Mouse (Mus musculus): ENCODE data around the gene Ncmap. TPM values are rescaled to one million over a fixed set of nuclear protein-coding genes. Genes with fewer than 3 reads are reported as not detected.
A peak's percentile ranks its signal among the peaks of the same experiment; 100 is the strongest.

Ncmap gene
- total RNA-seq (2014; rRNA removed) (0.75 and 6.9 TPM in 2 replicates), polyA plus RNA-seq (2015; fragmentation: Nextera tagmentation; extraction: Ambion mirVana) (1.5 and 2.1 TPM in 2 replicates)

DNA sequence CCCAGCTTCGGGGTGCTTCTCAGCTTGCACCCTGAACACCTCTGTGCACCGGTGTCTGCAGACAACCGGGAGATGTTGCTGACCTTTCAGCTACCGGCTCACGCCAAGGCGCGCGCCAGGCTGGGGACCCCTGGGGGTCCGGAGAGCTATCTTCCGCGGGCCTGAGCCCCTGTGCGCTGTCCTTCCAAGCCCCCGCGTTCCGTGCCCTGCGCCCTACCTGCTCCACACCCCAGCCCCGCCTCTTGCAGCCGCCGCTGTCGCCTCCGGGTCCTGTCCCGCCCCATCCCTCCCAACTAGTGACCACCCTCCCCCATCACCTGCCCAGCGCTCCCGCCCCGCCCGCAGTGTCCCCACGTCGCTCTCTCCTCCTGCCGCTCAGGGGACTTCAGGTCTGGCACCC is at the start of gene Ncmap:
TSS of gene Ncmap (minus strand) at position 237 of the 400 bp plus-strand sequence.
- no peak for DNase-seq (ENCODE audit: low spot score)
- TF ChIP-seq CTCF (IDR thresholded peaks at IDR 0.05; ENCODE audit: low read depth), result no peak
- no peaks in the 10 kb centered on the region for H3K9me3 ChIP-seq (ENCODE audit: low read length)
- 0 out of 2 replicates have a peak, but pooled peaks cover 2% of the 10 kb centered on the region for H3K4me1 ChIP-seq (ENCODE audit: insufficient read depth, low read length)
- H3K4me3 ChIP-seq (ENCODE audit: low read length), result peak within 1 kb of the TSS; percentile 31
- peaks cover 9% of the 10 kb centered on the region; the same call in 1 of the 2 replicates for H3K27me3 ChIP-seq (ENCODE audit: insufficient read depth, low read length)
- H3K27ac ChIP-seq, result no peak within 1 kb of the TSS
- no peak for ATAC-seq
- 2% methylated on average over 29 of the region's 29 CpGs for WGBS
- no peaks in the 10 kb centered on the region for H3K36me3 ChIP-seq (ENCODE audit: insufficient read depth, low read length)
- H3K4me2 ChIP-seq (ENCODE audit: low read depth, low read length), result peak within 1 kb of the TSS; percentile 56
- H3K9ac ChIP-seq (replicated peaks; ENCODE audit: low read length), result no peak within 1 kb of the TSS; the same call in 1 of the 2 replicates

DNA sequence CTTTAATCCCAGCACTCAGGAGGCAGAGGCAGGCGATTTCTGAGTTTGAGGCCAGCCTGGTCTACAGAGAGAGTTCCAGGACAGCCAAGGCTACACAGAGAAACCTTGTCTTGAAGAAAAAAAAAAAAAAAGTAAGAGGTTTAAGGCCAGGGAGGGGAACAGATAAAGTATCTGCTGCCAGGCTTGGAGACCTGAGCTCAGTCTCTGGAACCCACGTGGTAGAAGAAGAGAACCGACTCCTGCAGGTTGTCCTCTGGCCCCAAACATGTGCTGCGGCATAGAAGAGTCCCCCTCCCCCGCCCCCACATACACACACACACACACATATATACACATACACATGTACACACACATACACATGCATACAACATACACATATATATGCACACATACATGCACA is 44.4 kb upstream of the Ncmap start:
- no peaks in the 10 kb centered on the region for H3K27me3 ChIP-seq (ENCODE audit: insufficient read depth, low read length)

DNA sequence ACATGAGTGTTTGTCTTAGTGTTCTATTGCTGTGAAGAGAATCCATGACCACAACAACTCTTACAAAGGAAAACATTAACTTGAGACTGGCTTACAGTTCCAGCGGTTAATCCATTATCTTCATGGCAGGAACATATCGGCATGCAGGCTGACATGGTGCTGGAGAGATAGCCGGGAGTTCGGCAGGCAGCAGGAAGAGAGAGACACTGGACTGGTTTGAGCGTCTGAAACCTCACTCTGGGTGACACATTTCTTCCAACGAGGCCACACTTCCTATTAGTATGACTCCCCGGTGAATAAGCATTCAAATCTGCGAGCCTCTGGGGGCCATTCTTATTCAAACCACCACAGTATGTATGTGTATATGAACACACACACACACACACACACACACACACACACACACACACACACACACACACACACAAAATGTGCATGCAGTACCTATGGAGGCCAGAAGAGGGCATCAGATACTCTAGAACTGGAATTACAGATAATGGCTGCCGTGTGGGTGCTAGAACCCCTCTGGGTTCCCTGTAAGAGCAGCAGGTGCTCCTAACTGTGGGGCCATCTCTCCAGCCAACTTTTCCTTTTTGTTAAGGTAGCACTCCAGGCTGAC is 42.0 kb upstream of the Ncmap start:
- H3K9me3 ChIP-seq (ENCODE audit: low read length), result no peaks in the 10 kb centered on the region
- H3K4me2 ChIP-seq (ENCODE audit: low read depth, low read length), result no peak overlapping the region
- H3K36me3 ChIP-seq (ENCODE audit: insufficient read depth, low read length), result no peaks in the 10 kb centered on the region
- H3K27ac ChIP-seq, result no peak overlapping the region
- WGBS, result 57% methylated on average over 9 of the region's 9 CpGs
- ATAC-seq, result no peak
- H3K27me3 ChIP-seq (ENCODE audit: insufficient read depth, low read length), result no peaks in the 10 kb centered on the region
- no peak overlapping the region for H3K9ac ChIP-seq (replicated peaks; ENCODE audit: low read length)
- no peak overlapping the region for H3K4me3 ChIP-seq (ENCODE audit: low read length)
- peak; percentile 73 for TF ChIP-seq CTCF (IDR thresholded peaks at IDR 0.05; ENCODE audit: low read depth)
- peak; percentile 44 for DNase-seq (ENCODE audit: low spot score)
- no peaks in the 10 kb centered on the region for H3K4me1 ChIP-seq (ENCODE audit: insufficient read depth, low read length)

More for the DNA sequence above, 44.4 kb upstream of the Ncmap start:
- no peak overlapping the region for H3K27ac ChIP-seq
- H3K4me2 ChIP-seq (ENCODE audit: low read depth, low read length), result no peak overlapping the region
- WGBS, result 88% methylated on average over 5 of the region's 5 CpGs
- no peaks in the 10 kb centered on the region for H3K9me3 ChIP-seq (ENCODE audit: low read length)
- no peak overlapping the region for H3K9ac ChIP-seq (replicated peaks; ENCODE audit: low read length)
- H3K4me1 ChIP-seq (ENCODE audit: insufficient read depth, low read length), result no peaks in the 10 kb centered on the region
- DNase-seq (ENCODE audit: low spot score) (no peak), ATAC-seq (no peak)
- H3K36me3 ChIP-seq (ENCODE audit: insufficient read depth, low read length), result no peaks in the 10 kb centered on the region
- TF ChIP-seq CTCF (IDR thresholded peaks at IDR 0.05; ENCODE audit: low read depth), result no peak
- H3K4me3 ChIP-seq (ENCODE audit: low read length), result no peak overlapping the region

DNA sequence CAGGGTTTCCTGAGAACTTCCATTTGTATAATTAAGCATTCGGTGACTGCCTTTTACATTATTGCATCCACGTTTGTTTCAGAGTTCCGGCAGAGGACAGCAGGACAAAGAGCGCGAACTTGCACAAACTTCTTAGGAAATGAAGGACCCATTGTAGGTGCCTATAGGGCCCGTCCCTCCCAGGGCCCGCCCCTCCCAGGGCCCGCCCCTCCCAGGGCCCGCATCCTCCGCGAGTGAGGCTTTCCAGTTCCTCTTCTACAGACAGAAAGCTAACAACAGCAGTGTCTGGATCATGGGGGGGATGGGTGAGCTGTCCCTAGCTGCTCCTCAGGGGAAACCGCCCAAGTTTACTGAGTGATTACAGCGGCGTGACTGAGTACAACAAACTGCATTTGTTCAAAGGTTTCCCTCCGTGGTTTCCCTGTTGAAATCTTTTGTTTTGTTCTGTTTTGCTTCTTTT is 41.2 kb upstream of the Ncmap start:
- Histone ChIP-seq H3K27me3 (ENCODE audit: insufficient read depth, low read length) (no peaks in the 10 kb centered on the region), H3K4me2 (ENCODE audit: low read depth, low read length) (peak overlapping the region; percentile 7; the same call in 1 of the 2 replicates), H3K4me1 (ENCODE audit: insufficient read depth, low read length) (no peaks in the 10 kb centered on the region), H3K4me3 (ENCODE audit: low read length) (no peak overlapping the region), H3K27ac (no peak overlapping the region), H3K36me3 (ENCODE audit: insufficient read depth, low read length) (no peaks in the 10 kb centered on the region), H3K9ac (replicated peaks; ENCODE audit: low read length) (no peak overlapping the region), H3K9me3 (ENCODE audit: low read length) (no peaks in the 10 kb centered on the region)
- ATAC-seq (peak; percentile 59; the same call in 1 of the 2 replicates), DNase-seq (ENCODE audit: low spot score) (peak; percentile 12)
- 5% methylated on average over 15 of the region's 15 CpGs for WGBS
- no peak for TF ChIP-seq CTCF (IDR thresholded peaks at IDR 0.05; ENCODE audit: low read depth)

DNA sequence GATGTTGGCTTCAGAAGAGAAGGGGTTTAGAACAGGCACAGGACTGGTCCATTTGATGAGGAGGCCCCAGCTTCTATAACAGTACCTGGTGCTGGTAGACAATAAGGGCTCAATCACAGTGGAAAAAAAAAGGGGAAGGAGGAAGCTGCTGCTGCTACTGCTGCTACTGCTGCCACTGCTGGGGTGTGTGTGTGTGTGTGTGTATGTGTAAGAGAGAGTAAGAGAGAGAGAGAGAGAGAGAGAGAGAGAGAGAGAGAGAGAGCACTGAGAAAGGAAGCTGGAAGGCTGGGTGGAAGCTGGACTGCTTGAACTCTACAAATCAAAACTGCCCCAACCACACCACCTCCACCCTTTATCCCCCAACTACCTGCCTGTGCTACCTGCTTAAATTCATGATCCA is 39.9 kb upstream of the Ncmap start:
- no peak for DNase-seq (ENCODE audit: low spot score)
- H3K27ac ChIP-seq, result no peak overlapping the region
- no peak overlapping the region for H3K4me2 ChIP-seq (ENCODE audit: low read depth, low read length)
- no peaks in the 10 kb centered on the region for H3K4me1 ChIP-seq (ENCODE audit: insufficient read depth, low read length)
- ATAC-seq, result no peak
- H3K36me3 ChIP-seq (ENCODE audit: insufficient read depth, low read length), result no peaks in the 10 kb centered on the region
- H3K4me3 ChIP-seq (ENCODE audit: low read length), result no peak overlapping the region
- no peaks in the 10 kb centered on the region for H3K27me3 ChIP-seq (ENCODE audit: insufficient read depth, low read length)
- no peak for TF ChIP-seq CTCF (IDR thresholded peaks at IDR 0.05; ENCODE audit: low read depth)
- H3K9ac ChIP-seq (replicated peaks; ENCODE audit: low read length), result no peak overlapping the region
- no peaks in the 10 kb centered on the region for H3K9me3 ChIP-seq (ENCODE audit: low read length)

DNA sequence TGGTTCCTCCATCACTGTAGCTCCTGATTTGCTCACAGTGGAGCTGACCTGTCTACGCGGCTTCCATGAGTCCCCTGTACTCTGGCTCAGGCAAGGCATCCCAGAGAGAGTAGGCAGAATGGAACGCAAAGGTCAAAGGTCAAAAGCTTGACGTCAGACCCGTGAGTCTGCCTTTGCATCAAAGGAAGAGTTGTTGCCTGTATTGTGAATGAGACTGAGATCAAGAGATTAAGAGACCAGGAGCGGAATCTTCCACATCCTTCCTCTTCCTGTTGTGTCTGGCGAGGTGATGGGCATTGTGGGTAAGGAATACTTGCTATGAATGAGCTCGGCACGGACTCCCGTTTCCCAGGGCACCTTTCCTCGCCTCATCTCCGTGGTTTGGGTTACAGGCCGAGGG is 38.3 kb upstream of the Ncmap start:
- no peak for ATAC-seq
- Histone ChIP-seq H3K4me3 (ENCODE audit: low read length) (no peak overlapping the region), H3K4me1 (ENCODE audit: insufficient read depth, low read length) (no peaks in the 10 kb centered on the region), H3K9ac (replicated peaks; ENCODE audit: low read length) (no peak overlapping the region), H3K9me3 (ENCODE audit: low read length) (no peaks in the 10 kb centered on the region), H3K27me3 (ENCODE audit: insufficient read depth, low read length) (no peaks in the 10 kb centered on the region), H3K36me3 (ENCODE audit: insufficient read depth, low read length) (no peaks in the 10 kb centered on the region), H3K27ac (no peak overlapping the region), H3K4me2 (ENCODE audit: low read depth, low read length) (no peak overlapping the region)
- no peak for DNase-seq (ENCODE audit: low spot score)
- WGBS, result 60% methylated on average over 13 of the region's 13 CpGs
- TF ChIP-seq CTCF (IDR thresholded peaks at IDR 0.05; ENCODE audit: low read depth), result no peak

DNA sequence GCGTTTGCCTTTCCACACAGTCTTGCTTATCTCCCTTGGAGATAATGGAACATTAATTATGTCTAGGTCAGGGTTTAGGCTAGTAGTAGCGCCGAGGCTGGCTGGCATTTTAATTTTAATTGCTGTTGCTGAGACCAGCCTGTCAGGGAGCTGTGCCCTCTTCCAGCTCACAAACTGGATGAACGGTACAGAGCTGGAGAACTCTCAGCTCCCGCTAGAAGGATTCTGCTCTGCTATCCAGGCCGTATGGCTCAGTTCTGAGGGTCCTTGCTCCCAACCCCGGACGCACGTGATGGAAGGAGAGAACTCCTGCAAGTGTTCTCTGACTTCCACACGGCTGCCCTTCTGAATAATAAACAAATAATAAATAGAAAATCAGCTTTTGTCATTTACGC is 36.4 kb upstream of the Ncmap start:
- Histone ChIP-seq H3K4me3 (ENCODE audit: low read length) (peak overlapping the region; percentile 66), H3K4me1 (ENCODE audit: insufficient read depth, low read length) (no peaks in the 10 kb centered on the region), H3K27ac (peak overlapping the region; percentile 84), H3K36me3 (ENCODE audit: insufficient read depth, low read length) (no peaks in the 10 kb centered on the region), H3K9me3 (ENCODE audit: low read length) (no peaks in the 10 kb centered on the region), H3K9ac (replicated peaks; ENCODE audit: low read length) (peak overlapping the region; percentile 81), H3K27me3 (ENCODE audit: insufficient read depth, low read length) (no peaks in the 10 kb centered on the region), H3K4me2 (ENCODE audit: low read depth, low read length) (peak overlapping the region; percentile 95)
- 21% methylated on average over 11 of the region's 11 CpGs for WGBS
- ATAC-seq (peak; percentile 71), DNase-seq (ENCODE audit: low spot score) (peak; percentile 48)
- TF ChIP-seq CTCF (IDR thresholded peaks at IDR 0.05; ENCODE audit: low read depth), result no peak
